Mouse (Mus musculus): ENCODE data around the gene Farsa.
"Not testable (repeated sequence)": the region's sequence is repeated elsewhere in the genome, so short reads cannot be mapped to it uniquely, and the experiment has no call there.

Farsa gene

GRCm38 (mm10) chr8:84856864-84857441 is at the start of gene Farsa:
Gene Farsa (plus strand): TSS chr8:84856989.
- peak; percentile 79 to 86 for DNase-seq

GRCm38 (mm10) chr8:84809109-84809940 is 47.5 kb upstream of the Farsa start:
- no peak for DNase-seq

- DNase-seq = no peak
Measured at GRCm38 (mm10) chr8:84809941-84810280, 46.9 kb upstream of the Farsa start.

- DNase-seq = peak; percentile 61 to 67
Measured at GRCm38 (mm10) chr8:84810896-84811295, 45.9 kb upstream of the Farsa start.

GRCm38 (mm10) chr8:84811303-84811702 is 45.5 kb upstream of the Farsa start:
- DNase-seq = no peak

- peak; percentile 42 to 60 for DNase-seq
Measured at GRCm38 (mm10) chr8:84813059-84813458, 43.7 kb upstream of the Farsa start.

- no peak for DNase-seq
Measured at GRCm38 (mm10) chr8:84813830-84814229, 43.0 kb upstream of the Farsa start.

- no peak for DNase-seq
Measured at GRCm38 (mm10) chr8:84814240-84814554, 42.6 kb upstream of the Farsa start.

- no peak for DNase-seq
Measured at GRCm38 (mm10) chr8:84814555-84815441, 42.0 kb upstream of the Farsa start.

- DNase-seq = peak; percentile 75 to 78
Measured at GRCm38 (mm10) chr8:84815547-84815946, 41.2 kb upstream of the Farsa start.

GRCm38 (mm10) chr8:84816117-84816516 is 40.7 kb upstream of the Farsa start:
- no peak for DNase-seq

GRCm38 (mm10) chr8:84822723-84823122 is 34.1 kb upstream of the Farsa start, which contains the start of gene Dand5:
Gene Dand5 (minus strand): TSS chr8:84822823.
- DNase-seq = no peak

GRCm38 (mm10) chr8:84823653-84824052 is 33.1 kb upstream of the Farsa start:
- DNase-seq = peak; percentile 22 to 37

- DNase-seq = peak; percentile 17 to 44
Measured at GRCm38 (mm10) chr8:84825636-84826035, 31.2 kb upstream of the Farsa start.

GRCm38 (mm10) chr8:84826518-84826917 is 30.3 kb upstream of the Farsa start:
- DNase-seq = not testable (repeated sequence)

- peak; percentile 20 to 34 for DNase-seq
Measured at GRCm38 (mm10) chr8:84831490-84831889, 25.3 kb upstream of the Farsa start, which contains the start of gene Gadd45gip1. Gene Gadd45gip1 (plus strand): TSS chr8:84831522.

- peak; percentile 66 to 69 for DNase-seq
Measured at GRCm38 (mm10) chr8:84832034-84832717, 24.6 kb upstream of the Farsa start.

- DNase-seq = no peak
Measured at GRCm38 (mm10) chr8:84832759-84833742, 23.7 kb upstream of the Farsa start.

GRCm38 (mm10) chr8:84834002-84834865 is 22.6 kb upstream of the Farsa start:
- no peak for DNase-seq

All from thymus, adult 18-20 months (tissue).